Mouse (Mus musculus): ENCODE results near the gene Pilrb2.
"Not testable (repeated sequence)": the region's sequence is repeated elsewhere in the genome, so short reads cannot be mapped to it uniquely, and the experiment has no call there.

Gene Pilrb2

DNA sequence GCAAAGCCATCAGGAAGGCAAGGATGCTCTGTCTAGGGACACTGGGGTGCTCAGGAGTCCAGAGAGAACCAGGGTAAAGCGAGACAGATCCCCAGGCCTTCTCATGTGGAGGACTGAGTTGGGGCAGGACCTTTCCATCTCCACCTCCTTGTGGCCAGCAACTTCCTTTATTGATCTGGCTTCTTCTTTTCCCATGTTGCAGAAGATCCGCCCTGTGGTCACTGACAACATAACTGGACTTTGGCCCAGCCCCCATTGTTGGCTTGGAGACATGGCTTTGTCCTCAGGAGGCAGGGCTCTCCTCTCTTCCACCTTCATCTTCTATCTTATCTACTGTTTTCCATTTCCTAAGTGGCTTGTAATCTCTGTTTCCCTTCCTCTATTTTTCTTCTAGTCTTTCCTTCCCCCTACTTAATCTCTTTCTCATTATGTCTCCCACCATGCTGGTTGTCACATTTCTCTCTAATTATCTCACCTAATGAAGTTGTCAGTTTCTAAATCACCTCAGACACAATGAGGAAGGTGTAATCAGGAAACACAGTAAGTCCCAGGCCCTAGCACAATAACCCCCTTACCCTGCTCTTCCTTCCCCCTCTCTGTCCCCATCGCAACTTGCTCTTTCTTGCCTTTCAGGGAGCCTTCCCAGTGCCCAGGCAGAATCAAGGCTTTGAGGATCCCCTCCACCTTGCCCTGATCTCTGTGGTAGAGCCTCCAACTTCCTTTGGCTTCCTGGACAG, at the start of gene Pilrb2:
Gene Pilrb2, minus strand, starts transcription at position 172 of the 737 bp plus-strand sequence.
- in situ Hi-C loops (cut with MboI, MseI): not testable (repeated sequence)

DNA sequence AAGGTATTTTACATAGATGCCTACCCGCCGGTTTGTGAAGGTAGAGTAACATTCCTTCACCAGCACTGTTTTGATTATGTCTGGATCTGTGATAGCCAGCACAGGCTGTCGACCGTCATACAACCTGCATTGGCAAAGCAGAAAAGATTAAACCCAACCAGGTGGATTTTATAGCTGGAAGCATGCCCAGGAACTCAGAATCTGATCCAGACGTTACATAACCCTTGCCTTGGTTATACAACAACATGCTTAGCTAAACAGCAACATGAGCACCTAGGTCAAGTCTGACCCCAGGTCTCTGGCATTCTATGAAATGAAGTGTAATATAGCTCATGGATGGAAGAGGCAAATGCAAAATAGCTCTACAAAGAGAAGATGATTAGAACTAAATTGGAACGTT, 43.9 kb upstream of the Pilrb2 start:
- in situ Hi-C loops (cut with MboI, MseI): no loop called here

DNA sequence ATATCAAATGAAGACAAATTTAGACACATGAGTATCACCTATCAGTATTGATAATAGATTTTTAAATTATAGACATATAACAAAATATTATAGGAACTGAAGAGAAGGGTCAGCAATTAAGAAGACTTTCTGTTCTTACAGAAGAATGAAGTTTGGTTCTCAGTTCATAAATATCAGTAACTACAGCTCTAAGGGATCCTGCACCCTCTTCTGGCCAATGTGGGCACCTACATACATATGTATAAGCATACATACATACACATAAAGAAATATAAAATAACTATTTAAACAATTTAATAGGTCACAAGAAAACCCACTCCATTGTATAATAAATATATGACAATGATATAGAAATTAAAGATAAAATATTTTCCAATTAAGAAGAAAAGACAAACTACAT, 42.9 kb upstream of the Pilrb2 start:
- in situ Hi-C loops (cut with MboI, MseI): no loop called here

DNA sequence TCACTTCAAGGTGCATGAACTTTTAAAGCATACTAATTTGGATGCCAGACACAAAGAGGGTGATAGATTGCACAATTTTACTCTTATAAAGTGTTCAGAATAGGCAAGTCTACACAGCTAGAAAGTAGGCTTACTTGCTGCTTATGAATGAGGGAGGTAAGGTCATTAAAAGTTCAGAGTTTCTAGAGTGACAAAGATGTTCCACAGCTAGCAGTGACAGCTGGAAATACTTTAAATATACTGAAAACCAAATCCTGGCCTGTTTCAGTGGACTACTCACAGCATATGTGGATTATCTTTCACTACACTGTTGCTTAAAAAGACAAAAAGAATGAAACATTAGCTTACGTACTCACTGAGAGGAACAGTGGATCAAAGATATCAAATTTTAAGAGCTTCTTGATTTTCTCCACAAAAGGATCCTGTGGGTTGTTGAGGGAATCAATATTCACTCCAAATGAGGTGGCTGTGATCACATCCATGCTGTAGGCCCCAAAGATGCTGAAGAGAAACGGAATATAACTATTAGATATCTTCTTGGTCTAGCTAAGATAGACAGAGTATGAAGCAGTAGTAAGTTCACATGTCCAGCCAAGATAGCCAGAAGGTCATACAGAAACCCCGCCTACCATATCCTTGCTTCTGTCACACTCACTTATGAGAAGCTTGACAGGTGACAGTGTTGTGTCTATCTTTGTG, 38.1 kb upstream of the Pilrb2 start:
- in situ Hi-C loops (cut with MboI, MseI): no loop called here

DNA sequence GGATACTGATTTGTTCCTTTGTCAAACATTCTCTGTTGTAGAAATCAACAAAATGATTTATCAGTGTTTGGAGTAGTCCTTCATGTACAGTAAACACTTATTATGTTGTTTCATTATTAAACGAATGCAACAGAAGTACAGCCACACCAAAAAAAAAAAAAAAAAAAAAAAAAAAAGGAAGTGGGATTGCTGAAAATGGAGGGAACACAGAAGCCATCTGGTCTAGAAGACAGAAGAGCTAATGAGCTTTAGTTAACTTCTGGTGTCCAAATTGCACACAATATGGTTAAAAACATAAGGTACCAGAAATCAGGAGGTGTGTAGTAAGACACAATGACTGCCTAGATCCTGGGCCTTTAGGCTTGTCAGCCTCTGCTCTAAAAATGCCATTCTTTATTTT, 26.2 kb upstream of the Pilrb2 start:
- in situ Hi-C loops (cut with MboI, MseI): no loop called here

DNA sequence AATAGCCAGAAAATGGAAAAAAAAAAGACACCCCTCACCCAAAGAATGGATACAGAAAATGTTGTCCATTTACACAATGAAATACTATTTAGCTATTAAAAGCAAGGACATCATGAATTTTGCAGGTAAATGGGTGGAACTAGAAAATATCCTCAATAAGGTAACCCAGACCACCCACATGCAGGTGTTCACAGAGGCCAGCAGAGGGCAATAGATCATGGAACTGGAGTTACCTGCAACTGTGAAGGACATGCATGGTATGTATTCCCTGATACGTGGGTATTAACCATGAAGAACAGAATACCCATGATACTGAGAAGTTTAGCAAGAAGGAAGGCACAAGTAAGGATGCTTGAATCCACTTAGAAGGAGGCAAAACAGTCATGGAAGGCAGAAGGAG, 21.3 kb upstream of the Pilrb2 start:
- in situ Hi-C loops (cut with MboI, MseI): no loop called here

DNA sequence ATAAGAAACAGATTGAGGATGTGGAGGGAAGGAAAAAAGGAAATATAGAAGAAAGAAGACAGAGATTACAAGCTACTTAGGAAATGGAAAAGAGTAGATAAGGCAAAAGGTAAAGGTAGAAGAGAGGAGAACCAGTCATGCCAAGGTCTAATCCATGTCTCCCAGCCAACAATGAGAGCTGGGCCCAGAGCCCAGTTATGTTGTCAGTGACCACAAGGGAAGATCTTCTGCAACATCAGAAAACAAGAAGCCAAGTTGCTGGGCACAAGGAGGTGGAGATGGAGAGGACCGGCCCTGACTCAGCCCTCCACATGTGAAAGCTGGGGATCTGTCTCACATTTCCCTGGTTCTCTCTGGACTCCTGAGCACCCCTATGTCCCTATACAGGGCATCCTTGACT, 16.1 kb upstream of the Pilrb2 start:
- in situ Hi-C loops (cut with MboI, MseI): loop anchor here (10.0 kb wide), 1 partner anchor 183 kb away; no protein-coding TSS in a partner anchor

DNA sequence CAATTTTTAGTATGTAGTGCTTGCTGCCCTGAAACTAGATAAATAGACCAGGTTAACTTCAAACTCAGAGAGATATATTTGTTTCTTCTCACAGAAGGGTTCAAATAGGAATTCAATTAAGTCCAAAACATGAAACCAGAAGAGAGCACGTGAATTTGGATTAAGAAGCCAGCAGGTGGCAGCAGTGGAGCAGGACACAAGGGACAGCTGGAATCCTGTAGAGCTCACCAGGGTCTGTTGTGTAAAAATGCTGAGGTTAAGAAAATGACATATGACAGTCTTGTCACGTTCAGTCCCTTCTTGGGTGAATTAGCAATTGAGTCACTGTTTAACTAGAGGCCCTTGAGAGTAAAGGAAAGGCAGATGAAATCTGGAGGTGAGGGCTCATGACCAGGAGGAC, 14.3 kb upstream of the Pilrb2 start:
- in situ Hi-C loops (cut with MboI, MseI): loop anchor here (10.0 kb wide), 1 partner anchor 181 kb away; no protein-coding TSS in a partner anchor

DNA sequence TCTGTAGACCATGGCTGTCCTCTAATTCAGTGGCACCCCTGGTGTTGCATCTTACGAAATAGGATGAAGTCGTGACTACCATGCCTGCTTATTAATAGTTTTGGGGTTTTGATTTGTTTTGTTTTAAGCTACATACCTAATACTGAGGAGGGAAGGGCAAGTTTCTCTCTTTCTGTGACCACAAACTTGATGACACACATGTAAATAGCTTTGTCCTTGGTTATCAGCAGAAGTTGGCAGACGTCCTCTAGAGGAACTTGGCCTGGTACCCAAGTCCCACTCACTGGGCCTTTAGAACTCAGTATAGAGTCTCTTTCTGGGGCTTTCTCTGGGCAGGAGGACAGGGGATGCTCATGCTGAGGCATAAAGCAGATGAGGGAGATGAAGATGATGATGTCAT, 11.7 kb upstream of the Pilrb2 start:
- in situ Hi-C loops (cut with MboI, MseI): loop anchor here (10.0 kb wide), 1 partner anchor 179 kb away; no protein-coding TSS in a partner anchor

DNA sequence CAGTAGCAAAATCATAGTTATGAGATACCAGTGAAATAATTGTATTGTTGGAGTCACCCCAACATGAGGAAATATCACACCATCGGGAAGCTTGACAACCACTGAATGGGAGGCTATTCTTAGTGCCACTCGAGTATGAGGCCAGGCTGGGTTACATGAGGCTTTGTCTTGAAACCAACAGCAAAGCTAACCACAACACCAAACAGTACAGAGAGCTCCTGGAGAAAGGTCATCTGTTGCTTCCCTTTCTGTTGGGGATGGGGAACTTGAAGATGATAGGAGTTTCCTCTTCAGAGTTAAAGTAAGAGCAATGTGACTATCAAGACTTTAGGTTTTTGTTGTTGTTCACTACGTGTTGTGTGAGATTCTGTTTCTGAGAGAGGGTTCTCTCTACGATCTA, 11.3 kb upstream of the Pilrb2 start:
- in situ Hi-C loops (cut with MboI, MseI): loop anchor here (10.0 kb wide), 1 partner anchor 178 kb away; no protein-coding TSS in a partner anchor

DNA sequence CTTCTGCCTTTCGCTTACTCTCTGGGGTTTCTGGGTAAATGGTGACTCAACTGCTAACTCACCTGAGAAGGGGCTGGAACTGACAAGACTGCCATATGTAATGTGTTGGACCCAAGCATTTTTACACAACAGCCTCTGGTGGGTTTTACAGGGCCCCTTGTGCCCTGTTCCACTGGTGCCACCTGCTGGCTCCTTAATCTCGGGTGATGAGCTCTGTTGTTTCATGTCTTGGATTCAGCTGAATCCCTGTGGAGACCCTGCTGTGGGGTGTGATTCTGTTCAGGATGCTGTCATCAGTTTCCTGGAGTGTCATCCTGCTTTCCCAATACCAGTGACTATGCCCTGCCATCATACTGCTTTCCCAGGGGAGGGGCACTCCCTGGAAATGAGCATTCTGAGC, 6.2 kb upstream of the Pilrb2 start:
- in situ Hi-C loops (cut with MboI, MseI): loop anchor here (5.0 kb wide), 1 partner anchor 76 kb away; no protein-coding TSS in a partner anchor

DNA sequence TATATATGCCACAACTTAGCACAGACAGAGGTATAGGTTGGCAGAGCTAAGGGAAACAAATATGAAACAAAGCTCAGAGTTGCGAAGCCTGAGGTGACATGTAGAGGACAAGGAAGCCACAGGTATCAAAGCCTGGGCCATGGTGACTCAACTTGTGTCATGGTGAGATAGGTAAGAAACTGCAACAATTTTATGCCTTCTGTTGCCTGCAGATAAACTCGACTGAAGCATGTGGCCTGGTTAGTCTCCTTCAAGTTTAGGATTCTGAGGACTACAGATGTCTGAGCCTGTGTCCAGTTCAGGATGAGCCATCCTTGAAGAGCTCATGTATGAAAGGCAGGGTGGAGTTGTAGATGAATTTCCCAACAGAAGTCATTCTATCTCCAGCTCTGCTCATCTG, 3.4 kb upstream of the Pilrb2 start:
- in situ Hi-C loops (cut with MboI, MseI): loop anchor here (5.0 kb wide), 1 partner anchor 73 kb away; no protein-coding TSS in a partner anchor

DNA sequence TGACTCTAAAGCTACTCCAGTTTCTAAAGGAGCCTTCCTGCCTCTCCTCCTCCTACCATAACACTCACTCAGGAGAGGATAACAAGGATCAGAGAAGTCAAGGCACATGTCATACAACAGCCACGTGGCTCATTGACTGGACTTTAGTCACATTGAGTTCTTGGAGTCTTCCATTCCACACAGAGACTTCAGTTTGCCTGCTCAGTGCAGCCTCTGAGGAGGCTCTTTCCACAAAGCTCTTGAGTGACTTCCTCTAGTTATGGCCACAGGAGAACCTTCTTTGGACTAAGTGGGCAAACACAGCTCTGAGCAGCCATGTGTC, 727 bp upstream of the Pilrb2 start:
- in situ Hi-C loops (cut with MboI, MseI): not testable (repeated sequence)

DNA sequence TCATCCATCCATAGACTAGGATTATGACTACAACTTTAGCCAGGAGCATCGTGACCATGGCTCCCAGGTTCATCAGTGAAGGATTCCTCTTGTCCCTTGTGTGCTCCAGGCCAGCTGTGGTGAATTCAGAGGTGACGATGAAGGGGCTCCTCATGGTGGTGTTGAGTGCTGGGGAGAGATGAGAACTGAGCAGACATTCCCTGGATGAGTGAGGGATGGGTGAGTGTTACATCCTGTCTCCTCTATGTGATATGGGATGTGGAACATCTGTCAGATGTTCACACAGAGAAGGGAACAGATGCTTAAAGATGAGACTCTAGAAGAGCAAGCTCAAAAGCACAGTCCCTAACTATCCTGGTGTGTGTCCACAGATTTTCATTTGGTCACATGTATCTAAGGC, 3.0 kb downstream of the Pilrb2 start:
- in situ Hi-C loops (cut with MboI, MseI): not testable (repeated sequence)

DNA sequence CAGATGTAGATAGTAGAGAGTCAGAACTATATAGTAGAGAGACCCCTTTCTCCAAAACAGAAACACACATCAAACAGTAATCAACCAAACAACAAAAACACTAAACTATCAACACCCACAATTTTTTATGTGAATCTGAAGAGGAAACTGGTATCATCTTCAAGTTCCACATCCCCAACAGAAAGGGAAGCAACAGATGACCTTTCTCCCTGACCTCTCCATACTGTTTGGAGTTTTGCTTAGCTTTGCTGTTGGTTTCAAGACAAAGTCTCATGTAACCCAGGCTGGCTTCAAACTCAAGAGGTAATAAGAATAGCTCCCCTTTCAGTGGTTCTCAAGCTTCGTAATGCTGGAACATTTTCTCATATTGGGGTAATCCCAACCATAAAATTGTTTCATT, 7.6 kb downstream of the Pilrb2 start:
- in situ Hi-C loops (cut with MboI, MseI): not testable (repeated sequence)

DNA sequence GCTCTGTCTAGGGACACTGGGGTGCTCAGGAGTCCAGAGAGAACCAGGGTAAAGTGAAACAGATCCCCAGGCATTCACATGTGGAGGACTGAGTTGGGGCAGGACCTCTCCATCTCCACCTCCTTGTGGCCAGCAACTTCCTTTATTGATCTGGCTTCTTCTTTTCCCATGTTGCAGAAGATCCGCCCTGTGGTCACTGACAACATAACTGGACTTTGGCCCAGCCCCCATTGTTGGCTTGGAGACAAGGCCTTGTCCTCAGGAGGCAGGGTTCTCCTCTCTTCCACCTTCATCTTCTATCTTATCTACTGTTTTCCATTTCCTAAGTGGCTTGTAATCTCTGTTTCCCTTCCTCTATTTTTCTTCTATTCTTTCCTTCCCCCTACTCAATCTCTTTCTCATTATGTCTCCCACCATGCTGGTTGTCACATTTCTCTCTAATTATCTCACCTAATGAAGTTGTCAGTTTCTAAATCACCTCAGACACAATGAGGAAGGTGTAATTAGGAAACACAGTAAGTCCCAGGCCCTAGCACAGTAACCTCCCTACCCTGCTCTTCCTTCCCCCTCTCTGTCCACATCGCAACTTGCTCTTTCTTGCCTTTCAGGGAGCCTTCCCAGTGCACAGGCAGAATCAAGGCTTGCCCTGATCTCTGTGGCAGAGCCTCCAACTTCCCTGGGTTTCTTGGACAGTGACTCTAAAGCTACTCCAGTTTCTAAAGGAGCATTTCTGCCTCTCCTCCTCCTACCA, 13.5 kb downstream of the Pilrb2 start, which contains the start of gene Pilrb1:
Gene Pilrb1, minus strand, starts transcription at position 147 of the 751 bp plus-strand sequence.
- in situ Hi-C loops (cut with MboI, MseI): not testable (repeated sequence)

DNA sequence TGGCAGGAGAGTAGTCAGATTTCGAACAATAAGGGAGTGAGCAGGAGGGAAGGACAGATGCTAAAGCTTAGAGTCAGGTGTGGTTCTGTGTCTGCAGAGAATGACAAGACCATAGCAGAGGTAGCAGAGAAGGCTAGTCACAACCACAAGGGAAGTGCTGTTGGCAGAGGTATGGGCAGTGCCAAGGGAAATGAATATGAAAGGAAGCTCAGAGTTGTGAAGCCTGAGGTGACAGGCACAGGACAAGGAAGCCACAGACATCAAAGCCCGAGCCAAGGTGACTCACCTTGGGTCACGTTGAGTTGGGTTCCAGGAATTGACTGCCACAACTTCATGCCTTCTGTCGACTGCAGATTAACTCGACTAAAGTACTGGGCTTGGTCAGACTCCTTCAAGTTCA, 14.7 kb downstream of the Pilrb2 start:
- in situ Hi-C loops (cut with MboI, MseI): not testable (repeated sequence)

DNA sequence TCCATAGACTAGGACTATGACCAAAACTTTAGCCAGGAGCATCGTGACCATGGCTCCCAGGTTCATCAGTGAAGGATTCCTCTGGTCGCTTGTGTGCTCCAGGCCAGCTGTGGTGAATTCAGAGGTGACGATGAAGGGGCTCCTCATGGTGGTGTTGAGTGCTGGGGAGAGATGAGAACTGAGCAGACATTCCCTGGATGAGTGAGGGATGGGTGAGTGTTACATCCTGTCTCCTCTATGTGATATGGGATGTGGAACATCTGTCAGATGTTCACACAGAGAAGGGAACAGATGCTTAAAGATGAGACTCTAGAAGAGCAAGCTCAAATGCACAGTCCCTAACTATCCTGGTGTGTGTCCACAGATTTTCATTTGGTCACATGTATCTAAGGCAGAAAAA, 16.7 kb downstream of the Pilrb2 start:
- in situ Hi-C loops (cut with MboI, MseI): not testable (repeated sequence)

DNA sequence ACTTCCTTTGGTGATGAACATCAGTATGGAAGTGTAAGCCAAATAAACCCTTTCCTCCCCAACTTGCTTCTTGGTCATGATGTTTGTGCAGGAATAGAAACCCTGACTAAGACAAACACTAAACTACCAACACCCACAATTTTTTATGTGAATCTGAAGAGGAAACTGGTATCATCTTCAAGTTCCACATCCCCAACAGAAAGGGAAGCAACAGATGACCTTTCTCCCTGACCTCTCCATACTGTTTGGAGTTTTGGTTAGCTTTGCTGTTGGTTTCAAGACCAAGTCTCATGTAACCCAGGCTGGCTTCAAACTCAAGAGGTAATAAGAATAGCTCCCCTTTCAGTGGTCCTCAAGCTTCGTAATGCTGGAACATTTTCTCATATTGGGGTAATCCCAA, 21.3 kb downstream of the Pilrb2 start:
- in situ Hi-C loops (cut with MboI, MseI): not testable (repeated sequence)

DNA sequence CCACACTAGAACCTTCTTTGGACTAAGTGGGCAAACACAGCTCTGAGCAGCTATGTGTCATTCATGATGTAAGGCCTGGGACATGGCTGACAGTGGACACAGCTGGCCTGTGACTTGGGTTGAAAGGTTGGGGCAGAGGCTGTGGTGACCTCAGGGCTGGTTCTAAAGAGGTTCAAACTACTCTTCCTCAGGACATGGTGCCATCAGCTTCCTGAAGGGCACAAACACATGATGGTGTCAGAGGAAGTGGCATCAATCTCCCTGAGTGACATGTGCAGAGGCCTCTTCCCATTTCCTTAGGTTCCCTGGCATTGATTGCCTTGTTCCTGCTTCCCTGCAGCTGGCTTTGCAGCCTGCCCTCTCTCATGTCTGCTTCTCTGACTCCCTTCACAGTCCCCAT, 34.5 kb downstream of the Pilrb2 start:
- in situ Hi-C loops (cut with MboI, MseI): not testable (repeated sequence)

DNA sequence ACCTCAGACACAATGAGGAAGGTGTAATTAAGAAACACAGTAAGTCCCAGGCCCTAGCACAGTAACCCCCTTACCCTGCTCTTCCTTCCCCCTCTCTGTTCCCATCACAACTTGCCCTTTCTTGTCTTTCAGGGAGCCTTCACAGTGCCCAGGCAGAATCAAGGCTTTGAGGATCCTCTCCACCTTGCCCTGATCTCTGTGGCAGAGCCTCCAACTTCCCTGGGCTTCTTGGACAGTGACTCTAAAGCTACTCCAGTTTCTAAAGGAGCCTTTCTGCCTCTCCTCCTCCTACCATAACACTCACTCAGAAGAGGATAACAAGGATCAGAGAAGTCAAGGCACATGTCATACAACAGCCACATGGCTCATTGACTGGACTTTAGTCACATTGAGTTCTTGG, 35.0 kb downstream of the Pilrb2 start:
- in situ Hi-C loops (cut with MboI, MseI): no loop called here

DNA sequence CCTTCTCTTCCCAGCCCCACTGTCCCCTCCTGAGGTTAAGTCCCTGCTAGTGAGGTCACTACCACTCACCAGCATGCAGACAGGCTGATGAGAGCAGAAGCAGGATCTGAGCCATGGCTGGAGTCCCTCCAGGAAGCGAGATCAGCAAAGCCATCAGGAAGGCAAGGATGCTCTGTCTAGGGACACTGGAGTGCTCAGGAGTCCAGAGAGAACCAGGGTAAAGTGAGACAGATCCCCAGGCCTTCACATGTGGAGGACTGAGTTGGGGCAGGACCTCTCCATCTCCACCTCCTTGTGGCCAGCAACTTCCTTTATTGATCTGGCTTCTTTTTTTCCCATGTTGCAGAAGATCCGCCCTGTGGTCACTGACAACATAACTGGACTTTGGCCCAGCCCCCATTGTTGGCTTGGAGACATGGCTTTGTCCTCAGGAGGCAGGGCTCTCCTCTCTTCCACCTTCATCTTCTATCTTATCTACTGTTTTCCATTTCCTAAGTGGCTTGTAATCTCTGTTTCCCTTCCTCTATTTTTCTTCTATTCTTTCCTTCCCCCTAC, 35.6 kb downstream of the Pilrb2 start, which contains the start of gene Pilra:
Gene Pilra, minus strand, starts transcription at position 316 of the 555 bp plus-strand sequence.
- in situ Hi-C loops (cut with MboI, MseI): not testable (repeated sequence)

All from T-helper 1 cell (primary cell).